Mouse (Mus musculus): ENCODE data around the gene Hoxa10.

DNA sequence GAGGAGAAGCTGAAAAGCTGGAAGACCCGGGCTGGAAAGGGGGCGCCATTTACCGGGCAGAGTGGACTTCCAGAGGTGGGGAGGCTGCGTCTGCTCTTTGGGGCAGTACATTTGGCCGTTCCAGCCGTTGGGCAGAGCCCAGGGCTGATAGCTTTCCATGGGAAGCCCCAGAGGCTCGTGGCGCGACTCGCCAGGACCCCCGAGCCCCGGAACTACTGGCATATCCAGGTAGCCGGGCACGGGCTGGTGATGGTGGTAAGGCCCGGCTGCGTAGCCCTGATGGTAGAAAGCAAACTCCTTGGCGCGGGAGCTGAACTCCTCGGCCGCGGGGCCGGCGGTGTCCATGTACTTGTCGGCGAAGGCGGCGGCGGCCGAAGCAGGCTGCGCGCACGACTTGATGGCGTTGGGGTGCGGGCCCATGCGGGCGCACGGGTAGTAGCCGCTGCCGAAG is 19.2 kb upstream of the Hoxa10 start:
- TF ChIP-seq CTCF (IDR thresholded peaks at IDR 0.05; ENCODE audit: low read depth) = no peak
- no peak for TF ChIP-seq EP300 (IDR thresholded peaks at IDR 0.05; ENCODE audit: low read depth)

Data from heart, postnatal 0 days (tissue).